Mouse (Mus musculus) adrenal gland, postnatal 25 days (tissue): ENCODE measurements around the gene Hemk1. TPM values are rescaled to one million over a fixed set of nuclear protein-coding genes. Genes with fewer than 3 reads are reported as not detected.

Experiments used
- DNase-seq: peaks from one replicate; pipeline ENCODE4 v3.0.0; 2021; ENCODE audit warnings: mixed read lengths
- long read RNA-seq: library from polyadenylated mRNA; stranded (forward); transcript quantifications from one replicate; pipeline ENCODE4 v2.0.0, GENCODE M21; 2021
- total RNA-seq: library from RNA; stranded (reverse); gene quantifications from 2 replicates; pipeline ENCODE4 v1.2.3, GENCODE M21; 2021

The Hemk1 gene
- total RNA-seq, result 21.9 and 23.0 TPM in 2 replicates
- long read RNA-seq, transcript Hemk1-201 (11 exons, 2,192 nt), result major isoform, 11 of 27 reads
- long read RNA-seq, partial matches to known transcripts, result 6 of 27 reads
- long read RNA-seq, other reads (novel, unspliced or antisense), result 10 of 27 reads

DNA sequence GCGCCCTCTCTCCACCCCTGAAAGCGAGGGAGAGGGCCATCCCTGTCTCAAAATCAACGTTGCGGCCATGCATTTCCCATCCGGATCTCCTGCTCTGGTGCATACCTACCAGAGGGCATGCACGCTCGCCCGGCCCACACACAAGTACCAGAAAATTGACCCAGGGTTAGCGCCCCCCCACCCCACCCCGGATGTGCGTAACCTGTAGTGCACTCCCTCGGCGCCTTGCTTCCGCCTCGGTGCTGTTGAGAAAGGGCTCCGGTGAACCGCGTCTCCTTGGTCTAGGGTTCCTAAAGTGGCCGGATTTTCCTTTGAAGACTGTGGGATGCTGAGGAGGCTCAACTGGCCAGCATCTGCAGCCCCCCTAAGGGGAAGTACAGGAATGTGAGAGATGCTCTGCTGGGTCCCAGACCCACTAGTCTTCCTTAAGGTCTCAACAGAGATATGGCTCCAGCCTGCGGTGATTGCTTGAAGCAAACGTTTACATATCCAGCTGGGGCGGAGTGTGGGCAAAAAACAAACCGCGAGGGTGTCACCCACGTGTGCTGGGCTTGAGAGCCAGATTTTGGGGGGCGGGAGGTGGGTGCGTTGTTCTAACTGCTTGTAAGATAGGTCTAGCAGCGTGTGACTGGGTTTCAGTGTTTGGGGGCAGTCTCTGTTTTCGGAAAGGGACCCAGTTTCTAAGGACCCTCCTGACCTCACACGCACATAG lies at the start of gene Hemk1:
TSS of gene Hemk1 (minus strand) at position 179 of the 712 bp plus-strand sequence.
- peak; percentile 77 for DNase-seq

DNA sequence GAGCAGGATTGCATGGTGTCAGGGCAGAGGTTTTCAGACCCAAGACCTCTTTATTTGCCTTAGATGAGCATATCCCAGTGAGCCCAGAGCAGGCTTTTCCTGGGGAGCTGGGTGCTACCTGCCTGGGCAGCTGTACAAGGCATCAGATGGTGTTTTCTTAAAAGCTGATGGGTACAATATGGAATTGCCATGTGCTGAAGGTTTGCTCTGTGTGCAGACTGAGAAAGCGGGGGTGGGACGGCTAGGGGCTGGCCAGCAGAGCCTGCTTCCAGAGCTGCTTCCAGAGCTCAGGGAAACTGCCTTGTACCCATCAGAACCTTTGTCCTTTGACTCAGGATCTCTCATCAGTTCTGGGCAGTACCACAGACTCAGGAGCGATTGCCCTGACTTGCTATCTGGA lies 49.6 kb upstream of the Hemk1 start:
- DNase-seq, result no peak

DNA sequence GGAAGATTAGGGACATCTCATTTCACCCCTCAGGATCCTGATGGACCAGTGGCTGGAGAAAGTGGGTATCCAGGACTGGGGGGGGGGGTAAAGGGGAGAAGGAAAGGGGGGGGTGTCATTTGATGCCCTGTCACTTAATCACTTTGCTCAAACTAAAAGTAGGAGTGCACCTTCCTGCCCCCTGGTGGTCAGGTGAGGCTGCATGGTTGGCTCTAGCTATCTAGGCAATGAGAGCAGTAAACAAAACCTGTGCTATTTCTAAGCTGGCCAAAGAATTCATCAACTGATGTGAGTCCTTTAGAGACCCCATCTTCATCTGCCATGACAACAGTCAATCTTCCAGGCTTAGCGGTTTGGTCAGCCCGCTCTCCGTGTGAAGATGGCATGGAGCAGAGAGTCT lies 48.6 kb upstream of the Hemk1 start:
- DNase-seq, result no peak

DNA sequence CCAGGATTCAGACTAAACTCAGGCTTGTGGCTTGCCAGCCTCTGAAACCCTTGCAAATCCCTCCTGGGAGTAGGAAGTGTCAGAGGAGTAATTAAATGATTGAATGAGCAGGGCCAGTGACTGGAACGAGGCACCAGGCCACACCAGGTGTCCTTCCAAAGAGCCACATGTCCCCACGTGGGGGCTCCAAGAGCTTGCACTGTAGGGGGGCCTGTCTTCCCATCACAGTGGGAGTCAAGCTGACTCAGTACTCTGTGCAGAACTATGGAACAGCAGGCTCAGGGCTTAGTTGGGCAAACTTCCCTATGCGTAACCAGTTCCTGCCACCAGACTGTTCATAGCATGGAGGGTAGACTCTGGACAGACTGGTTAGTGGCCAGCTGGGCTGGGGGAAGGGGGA lies 46.2 kb upstream of the Hemk1 start:
- DNase-seq, result no peak

DNA sequence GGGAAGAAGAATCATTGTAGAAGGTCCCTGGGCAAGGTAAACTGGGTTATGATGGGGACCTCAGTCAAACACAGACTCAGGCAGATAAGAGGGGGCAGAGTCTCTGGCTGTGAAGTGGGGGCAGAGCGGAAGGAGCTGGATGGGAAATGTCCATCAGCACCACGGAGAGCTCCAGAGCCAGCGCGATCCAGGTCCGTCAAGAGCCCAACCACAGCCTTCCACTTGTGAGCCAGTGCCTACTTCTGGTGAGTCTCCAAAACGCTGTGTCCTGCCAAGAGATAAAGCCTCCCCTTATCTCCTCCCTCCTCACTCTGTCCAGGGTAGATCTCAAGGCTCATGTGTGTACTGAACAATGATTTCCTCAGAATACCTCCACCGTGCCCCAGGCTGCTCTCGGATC lies 43.6 kb upstream of the Hemk1 start:
- peak; percentile 35 for DNase-seq

DNA sequence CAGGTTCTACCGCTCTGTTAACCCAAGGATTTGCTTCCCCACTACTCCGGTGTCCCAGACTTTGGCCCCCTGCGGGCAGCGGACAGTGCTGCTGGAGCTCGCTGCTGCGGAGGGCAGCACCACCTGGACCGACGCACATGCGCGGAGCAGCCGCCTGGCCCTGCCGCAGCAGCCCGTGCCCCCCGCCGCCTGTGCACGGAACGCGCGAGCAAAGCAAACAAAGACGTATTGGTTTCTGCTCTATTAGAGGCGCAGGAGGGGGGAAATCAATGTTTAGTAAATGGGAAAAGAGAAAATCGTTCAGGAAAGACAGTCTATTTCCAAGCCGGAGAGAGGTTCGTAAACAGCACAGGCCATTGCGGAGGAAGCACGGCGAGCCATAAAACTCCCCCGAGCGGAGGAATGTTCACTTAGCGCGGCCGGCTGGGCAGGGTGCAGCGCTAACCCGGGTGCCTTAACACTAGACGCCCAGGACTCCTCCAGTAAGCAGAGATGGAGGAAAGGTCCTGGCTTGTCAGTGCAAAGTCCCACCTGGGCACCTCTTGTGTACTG lies 39.9 kb upstream of the Hemk1 start:
- DNase-seq, result peak; percentile 21

DNA sequence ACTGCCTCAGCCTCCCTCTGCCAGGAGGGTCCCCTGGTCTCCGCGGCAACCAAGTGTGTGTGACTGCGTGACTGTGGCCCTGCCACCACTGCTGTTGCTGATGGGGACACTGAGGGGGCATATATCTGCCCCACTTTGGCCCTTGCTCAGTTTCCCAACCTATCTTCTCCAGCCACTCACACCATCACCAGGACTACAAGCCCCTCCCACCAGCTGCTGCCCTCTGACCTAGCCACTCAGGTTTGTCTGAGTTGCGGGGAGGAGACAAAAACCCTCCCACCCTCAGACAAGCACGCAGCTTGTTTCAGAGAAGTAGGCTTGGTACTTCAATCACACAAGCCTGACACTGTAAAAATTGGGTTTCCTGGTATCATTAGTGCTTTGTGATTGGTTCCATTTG lies 37.3 kb upstream of the Hemk1 start:
- no peak for DNase-seq

DNA sequence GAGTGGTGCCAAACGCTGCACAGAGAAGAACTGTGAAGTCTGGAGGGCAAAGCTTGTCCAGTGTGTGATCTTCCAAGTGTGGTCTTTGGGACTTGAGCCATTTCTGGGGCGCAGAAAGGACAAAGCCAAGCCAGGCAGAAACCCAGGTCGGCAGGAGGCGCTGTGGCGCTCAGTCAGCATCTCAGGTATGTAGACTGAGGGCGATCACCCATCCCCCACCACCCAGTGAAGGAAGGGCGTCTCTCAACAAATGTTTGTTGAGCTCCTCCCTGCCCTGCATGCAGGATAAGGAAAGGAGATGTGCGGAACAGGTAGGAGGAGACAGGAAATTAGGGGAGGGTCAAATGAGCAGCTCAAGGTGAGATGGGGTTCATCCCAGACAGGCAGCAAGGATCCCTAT lies 36.5 kb upstream of the Hemk1 start:
- no peak for DNase-seq

DNA sequence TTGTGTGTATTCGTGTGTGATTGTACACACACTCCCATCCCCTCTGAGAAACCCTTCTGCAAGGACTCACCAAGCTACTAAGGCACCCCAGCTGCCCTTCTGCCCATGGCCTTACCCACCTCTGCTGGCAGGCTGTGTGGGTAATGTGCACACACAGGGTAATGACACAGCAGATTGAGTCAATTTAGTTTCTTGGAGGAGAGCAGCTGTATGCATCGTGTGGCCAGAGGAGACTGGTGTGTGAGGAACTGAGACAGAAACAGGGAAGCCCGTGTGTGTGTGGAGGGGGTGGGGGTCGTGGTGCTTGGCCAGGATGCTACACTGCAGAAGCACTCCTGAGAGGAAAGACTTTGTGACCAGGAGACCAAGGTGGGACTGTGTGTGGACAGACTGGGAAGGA lies 34.3 kb upstream of the Hemk1 start:
- DNase-seq, result no peak

DNA sequence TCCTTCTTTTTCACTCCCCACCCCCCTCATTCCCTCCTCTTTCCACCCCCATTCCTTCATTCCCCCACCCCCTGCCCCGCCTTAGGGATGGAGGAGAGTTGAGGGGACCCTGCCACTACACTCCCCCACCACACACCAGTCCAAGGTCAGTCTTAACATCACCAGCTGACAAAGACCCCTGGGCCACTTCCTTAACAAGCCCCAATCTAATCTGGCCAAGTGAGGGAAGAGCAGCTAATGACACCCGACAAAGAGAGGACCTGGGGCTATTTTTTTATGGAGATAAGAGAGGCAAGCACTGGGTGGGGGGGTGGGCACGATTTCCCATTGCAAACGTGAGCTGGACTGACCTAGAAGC lies 31.9 kb upstream of the Hemk1 start:
- DNase-seq, result no peak

DNA sequence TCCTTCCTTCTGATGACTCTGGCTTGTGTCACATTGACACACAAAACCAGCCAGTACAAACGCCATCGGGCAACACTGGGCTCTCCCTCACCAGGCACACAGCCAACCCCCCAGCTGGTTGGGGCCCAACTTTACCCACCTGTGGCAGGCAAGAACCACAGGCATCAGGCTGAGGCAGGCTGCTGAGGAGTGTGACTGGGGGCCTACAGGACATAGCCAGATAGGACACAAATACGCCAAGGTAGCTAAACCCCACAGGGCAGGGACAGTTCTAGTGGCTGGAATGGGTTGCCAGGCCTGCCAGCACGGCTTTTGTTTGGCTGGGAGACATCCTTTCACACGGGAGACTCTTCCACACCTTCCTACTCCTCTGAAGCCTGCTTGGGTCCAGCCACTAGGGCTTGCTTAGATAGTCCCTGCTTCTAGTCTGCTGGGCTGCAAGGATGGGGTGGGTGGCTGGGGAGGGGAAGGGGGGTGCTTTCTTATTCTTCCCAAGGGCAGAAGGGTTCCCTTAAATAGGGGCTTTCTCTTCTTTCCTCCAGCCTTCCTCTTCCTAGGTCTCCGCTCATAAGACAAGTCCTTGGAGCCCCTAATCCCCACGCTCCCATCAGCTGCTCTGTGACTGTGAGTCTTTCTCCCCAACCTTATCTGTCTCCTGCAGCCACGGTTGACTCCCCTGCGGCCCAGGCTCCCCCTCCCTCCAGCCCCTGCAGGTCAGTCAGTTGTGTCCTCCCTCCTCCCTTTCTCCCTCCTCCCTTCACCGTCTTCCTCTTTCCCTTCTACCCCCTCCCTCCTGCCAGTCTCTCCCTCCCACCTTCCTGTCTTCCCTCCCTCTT lies 31.3 kb upstream of the Hemk1 start:
- no peak for DNase-seq

DNA sequence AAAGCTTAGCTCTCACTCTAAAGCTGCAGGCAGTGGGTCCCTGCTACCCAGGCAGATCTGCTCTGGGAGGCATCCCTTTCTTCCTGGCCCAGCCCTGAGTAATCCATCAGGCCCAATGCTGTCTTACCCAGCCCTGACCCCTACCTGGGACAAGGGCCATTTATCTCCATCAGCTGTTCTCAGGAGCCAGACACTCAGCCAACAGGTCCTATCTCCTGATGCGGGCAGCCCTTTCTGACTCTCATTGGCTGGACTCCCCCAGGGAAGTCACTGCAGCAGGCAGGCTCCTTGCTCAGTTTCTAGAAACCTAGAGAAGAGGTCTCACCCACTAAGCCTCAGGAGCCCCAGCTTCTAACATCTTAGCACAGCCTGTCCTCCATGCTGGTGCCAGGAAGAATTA lies 30.2 kb upstream of the Hemk1 start:
- DNase-seq, result no peak

DNA sequence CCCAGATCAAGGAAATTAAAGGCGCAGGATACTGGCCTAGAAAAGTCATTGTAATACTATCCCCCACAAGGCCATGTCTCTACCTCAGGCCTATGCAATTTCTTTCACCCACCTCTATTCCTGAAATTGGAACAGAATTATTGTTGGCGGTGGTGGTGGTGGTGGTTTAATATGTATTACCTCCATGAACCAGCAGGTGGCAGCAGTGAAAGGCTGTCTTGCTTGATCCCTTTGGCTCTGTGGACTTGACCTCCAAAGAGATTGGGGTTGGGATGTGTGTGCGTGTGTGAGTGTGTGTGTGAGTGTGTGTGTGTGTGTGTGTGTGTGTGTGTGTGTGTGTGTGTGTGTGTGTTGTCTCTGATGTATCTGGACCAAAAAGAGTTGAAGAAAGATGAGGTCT lies 28.5 kb upstream of the Hemk1 start:
- peak; percentile 38 for DNase-seq

DNA sequence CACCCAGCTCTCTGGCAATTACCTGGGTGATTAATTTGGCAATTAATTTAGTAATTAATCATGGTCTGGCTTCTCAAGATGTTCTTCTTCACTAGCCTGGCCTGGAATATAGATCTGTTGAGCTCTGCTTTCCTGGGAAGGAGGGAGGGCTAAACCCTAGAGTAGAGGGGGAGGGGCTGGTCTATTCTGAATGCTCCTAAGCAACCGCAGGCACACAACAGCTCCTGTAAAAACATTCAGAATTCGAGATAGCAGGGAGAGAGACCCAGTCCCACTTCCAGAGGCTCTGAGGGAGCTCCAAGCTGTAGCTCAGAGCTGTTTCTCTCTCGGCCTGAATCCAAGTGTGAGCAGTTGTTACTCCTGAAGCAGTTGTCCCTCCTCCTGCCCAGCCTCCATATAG lies 22.8 kb upstream of the Hemk1 start:
- DNase-seq, result no peak

DNA sequence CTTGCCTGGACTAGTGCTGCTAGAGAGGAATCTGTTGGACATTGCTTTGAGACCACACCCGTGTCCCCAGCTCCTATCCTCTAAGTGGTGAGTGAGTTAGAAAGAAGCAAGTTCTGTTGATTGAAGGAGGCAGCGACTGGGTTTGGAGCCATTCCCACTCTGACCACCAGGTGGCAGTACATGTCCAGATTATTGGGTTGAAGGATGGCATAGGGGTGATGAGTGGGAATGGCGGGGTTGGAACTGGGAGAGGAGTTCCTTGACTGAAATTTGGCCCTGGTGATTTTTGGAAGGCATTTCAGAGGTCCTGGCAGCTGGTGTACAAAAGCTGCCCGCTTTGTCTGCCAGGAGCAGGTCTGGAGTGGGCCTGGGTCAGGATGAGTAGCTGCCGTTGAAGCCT lies 19.5 kb upstream of the Hemk1 start:
- peak; percentile 79 for DNase-seq

DNA sequence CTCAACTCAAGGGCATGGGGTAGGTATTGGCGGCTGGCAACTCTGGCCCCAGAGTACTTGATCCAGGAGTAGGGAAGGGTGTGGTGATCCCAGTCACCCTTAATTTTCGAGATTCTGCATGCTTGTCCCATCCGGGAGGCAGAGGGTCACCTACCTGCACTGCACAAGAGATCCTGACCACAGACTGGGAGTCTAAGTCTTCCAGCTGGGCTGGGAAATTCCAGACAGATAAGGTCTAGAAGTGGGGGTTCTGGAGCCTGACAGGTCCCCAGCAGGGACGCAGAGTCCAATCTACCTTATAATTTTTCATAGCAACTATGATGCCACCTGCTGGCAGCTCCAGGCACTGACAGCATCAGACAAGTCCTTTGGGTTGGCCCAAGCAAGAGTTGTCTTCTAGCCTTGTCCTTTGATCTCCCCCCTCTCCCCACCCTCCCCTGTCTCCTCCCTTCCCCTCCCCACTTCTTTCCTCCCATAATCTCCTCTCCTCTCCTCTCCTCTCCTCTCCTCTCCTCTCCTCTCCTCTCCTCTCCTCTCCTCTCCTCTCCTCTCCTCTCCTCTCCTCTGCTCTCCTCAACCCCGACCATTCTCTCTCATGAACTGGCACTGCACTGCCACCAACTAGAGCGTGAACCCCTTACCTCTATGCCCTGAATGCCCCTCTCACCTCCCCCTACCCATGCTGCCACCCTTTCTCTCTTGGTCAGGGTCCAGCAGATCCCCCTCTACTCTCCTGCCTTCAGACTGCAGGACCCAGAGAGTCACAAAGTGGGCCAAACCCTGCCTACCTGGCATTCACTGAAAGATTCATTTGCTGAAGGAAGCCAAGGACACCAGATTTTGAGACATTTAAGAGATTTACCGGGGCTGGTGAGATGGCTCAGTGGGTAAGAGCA lies 18.0 kb upstream of the Hemk1 start:
- peak; percentile 63 for DNase-seq

DNA sequence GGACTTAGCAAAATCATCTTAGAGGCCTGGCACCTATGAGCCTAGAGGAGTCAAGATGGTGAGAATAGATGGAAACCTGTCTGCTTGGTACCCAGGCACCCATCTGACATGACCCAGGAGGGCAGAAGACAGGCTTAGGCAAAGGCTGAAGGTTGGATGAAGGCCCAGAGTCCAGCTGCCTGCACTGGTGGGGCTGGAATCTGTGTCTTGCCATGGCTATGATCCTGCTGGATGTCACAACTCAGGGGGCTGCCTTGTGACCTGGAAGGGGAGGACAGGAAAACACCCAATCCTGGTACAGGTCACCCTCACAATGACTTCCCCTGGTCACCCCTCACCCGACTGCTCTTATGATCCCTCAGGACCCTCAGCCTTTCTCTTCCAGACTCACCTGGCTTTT lies 16.7 kb upstream of the Hemk1 start:
- no peak for DNase-seq

DNA sequence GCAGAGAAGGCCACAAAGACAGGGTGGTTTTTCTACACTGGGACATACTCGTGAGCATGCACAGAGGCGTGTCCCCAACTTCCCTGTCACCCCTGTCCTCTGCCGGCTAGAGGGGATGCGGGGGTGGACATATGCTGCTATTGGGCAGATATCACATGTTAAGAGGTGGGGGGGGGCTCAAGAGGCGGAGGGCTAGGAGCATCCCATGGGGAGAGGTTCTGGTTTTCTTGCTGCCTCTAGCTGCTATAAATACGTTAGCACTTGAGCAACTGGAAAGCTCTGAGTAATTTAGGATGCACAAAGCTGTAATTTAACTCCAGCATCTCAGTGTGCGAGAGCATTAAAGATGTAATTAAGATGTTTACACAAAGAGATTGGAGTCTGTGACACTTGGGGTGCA lies 11.2 kb upstream of the Hemk1 start:
- DNase-seq, result no peak

DNA sequence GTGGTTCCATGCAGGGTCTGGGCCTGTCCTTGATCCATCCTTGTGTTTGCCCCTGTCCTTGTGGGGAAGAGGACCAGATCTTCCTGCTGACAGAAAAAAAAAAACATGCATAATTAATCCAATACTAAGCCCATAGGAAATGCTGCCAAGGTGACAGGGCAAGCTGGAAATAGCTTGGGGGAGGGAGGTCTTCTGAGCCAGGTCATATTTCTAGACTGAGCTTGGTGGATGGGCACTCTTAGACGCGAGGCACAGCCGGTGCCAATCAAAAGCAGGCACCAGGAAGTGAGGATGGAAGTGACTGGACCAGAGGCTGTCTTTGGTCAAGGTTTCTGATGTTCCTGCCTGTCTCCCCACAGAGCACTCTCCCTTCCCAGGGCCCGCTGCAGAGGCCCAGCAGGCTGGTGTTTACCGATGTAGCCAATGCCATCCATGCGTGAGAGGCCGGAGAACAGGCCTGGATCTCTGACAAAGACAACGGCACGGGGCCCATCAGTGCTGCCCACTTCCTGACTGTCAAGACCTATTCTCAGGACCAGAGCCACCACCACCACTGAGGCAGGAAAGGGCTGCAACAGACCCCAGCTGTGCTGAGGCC lies 9.5 kb upstream of the Hemk1 start:
- no peak for DNase-seq

DNA sequence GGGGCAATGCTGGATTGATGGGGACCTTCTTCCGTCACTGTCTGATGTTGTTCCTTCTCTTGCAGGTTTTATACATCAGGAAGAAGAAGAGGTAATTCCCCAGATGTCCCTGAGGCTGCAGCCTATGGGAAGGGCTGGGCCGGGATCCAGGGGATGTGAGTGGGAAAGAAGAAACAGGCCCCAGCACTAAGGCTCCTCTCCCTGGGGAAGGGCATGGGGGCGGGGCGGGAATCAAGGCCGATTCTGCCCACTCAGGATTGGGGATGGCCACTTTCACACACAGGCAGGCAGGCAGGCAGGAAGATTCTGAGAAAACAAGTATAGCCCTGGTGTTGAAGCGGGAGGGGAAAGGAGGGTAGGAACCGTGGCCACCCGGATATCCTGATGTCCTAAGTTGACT lies 7.9 kb upstream of the Hemk1 start:
- DNase-seq, result no peak

DNA sequence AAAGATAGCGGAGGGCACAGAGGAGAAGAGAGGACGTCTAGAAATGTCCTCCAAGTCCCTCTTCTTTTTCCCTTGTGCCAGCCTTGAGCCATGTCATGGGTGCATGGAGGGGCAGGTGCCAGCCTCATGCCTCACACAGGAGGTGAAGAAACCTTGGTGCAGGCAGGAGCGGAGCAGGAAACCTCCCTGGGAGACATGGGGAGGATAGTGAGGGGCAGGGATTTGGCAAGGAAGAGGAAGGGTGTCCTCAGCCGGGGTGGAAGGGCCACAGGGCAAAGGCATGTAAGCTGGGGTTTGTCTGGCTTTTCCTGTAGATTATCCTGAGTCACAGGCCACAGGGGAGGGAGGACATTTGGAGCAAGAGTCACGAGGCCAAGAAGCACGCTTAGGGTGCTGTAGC lies 5.9 kb upstream of the Hemk1 start:
- no peak for DNase-seq
